Mouse (Mus musculus) frontal cortex, adult (tissue): ENCODE measurements around the gene Teddm1b.
"Not testable (repeated sequence)": the region's sequence is repeated elsewhere in the genome, so short reads cannot be mapped to it uniquely, and the experiment has no call there.

Experiments used
- ATAC-seq: cut with Nextera tagmentation; 2 replicates; pipeline ENCODE4 v1.9.2; 2017; ENCODE audit warnings: mild to moderate bottlenecking, moderate library complexity, mixed read lengths; ENCODE audit not compliant: low TSS enrichment

Teddm1b gene

GRCm38 (mm10) chr1:153874045-153874444 is at the start of gene Teddm1b:
Teddm1b (plus strand) TSS chr1:153874345.
- ATAC-seq: peak; percentile 31; the same call in 1 of the 2 replicates

- ATAC-seq: no peak
Observed at GRCm38 (mm10) chr1:153830746-153831145, 43.4 kb upstream of the Teddm1b start.

GRCm38 (mm10) chr1:153836036-153836435 is 38.1 kb upstream of the Teddm1b start:
- no peak for ATAC-seq

GRCm38 (mm10) chr1:153842121-153842740 is 31.9 kb upstream of the Teddm1b start:
- peak; percentile 66 for ATAC-seq

- no peak for ATAC-seq
Observed at GRCm38 (mm10) chr1:153844042-153844441, 30.1 kb upstream of the Teddm1b start, which contains the start of gene Rgsl1. Rgsl1 (minus strand) TSS chr1:153844142.

GRCm38 (mm10) chr1:153846420-153846819 is 27.7 kb upstream of the Teddm1b start:
- no peak for ATAC-seq

- ATAC-seq: peak; percentile 78
Observed at GRCm38 (mm10) chr1:153846867-153847266, 27.3 kb upstream of the Teddm1b start.

- not testable (repeated sequence) for ATAC-seq
Observed at GRCm38 (mm10) chr1:153852696-153853095, 21.4 kb upstream of the Teddm1b start.

- no peak for ATAC-seq
Observed at GRCm38 (mm10) chr1:153855946-153856345, 18.2 kb upstream of the Teddm1b start.

GRCm38 (mm10) chr1:153880391-153880790 is 6.2 kb downstream of the Teddm1b start:
- ATAC-seq: not testable (repeated sequence)

GRCm38 (mm10) chr1:153886024-153886633 is 12.0 kb downstream of the Teddm1b start:
- ATAC-seq: no peak

GRCm38 (mm10) chr1:153890121-153890520 is 16.0 kb downstream of the Teddm1b start:
- ATAC-seq: no peak

- ATAC-seq: no peak
Observed at GRCm38 (mm10) chr1:153891442-153891841, 17.3 kb downstream of the Teddm1b start, which contains the start of gene Teddm1a. Teddm1a (plus strand) TSS chr1:153891742.

GRCm38 (mm10) chr1:153893746-153894145 is 19.6 kb downstream of the Teddm1b start:
- ATAC-seq: no peak

- peak; percentile 16; the same call in 1 of the 2 replicates for ATAC-seq
Observed at GRCm38 (mm10) chr1:153894201-153894893, 20.2 kb downstream of the Teddm1b start.

GRCm38 (mm10) chr1:153894979-153895378 is 20.8 kb downstream of the Teddm1b start:
- ATAC-seq: peak; percentile 56

GRCm38 (mm10) chr1:153897196-153897595 is 23.1 kb downstream of the Teddm1b start:
- ATAC-seq: no peak

GRCm38 (mm10) chr1:153898989-153899730 is 25.0 kb downstream of the Teddm1b start:
- peak; percentile 6; the same call in 1 of the 2 replicates for ATAC-seq

- ATAC-seq: peak; percentile 72
Observed at GRCm38 (mm10) chr1:153899731-153900380, 25.7 kb downstream of the Teddm1b start, which contains the start of the genes Glul and Teddm2. Glul (plus strand) TSS chr1:153899944. Teddm2 (minus strand) TSS chr1:153900228.

- ATAC-seq: peak; percentile 29
Observed at GRCm38 (mm10) chr1:153900381-153900780, 26.2 kb downstream of the Teddm1b start.
